Mouse (Mus musculus) urinary bladder, adult 18-20 months (tissue): Measurements from ENCODE around the gene Mvp.

Source experiments
- DNase-seq, 2 experiments: peaks; one replicate each; pipeline ENCODE4 v3.0.0; 2022; ENCODE audit warnings: low spot score in 2 of 2, mixed read lengths in 2 of 2

The Mvp gene

DNA sequence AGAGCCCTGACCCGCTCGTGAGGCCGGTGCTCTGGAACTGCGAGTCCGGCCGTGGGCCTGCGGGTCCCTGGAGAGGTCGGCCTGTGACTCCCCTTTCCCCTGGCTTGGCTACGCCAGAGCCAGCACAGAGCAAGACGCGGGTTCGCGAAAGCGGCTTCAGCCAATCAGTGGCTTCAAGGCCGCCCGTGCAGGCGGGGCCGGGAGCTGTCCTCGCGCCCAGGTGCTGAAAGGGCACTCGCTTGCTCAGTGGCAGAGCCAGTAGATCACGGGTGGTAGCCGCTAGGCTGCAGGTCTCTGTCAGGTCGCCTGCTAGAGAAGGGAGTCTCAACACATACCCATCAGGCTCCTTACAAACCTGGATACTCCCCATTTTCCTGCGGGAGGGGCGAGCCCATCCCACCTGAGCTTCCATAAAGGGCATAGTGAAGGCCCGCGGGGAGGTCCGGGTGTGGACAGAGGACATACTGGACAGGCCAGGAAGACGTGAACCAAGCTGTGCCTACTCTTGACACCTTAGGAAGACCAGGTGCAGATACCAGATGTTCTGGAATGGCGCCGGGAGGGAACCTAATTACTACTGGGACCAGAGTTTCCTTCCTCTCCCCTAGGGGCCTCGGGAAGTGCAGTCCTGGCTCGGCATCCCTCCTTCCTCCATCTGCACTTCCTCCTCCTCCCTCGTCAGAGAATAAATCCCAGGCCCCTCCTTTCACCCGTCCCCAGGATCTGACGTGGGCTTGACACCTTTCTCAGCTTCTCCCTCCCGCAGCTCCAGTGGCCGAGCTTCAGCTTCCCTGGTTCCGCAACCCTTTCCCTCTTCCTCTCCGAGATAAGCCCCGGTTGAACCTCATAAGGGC, 64.4 kb downstream of the Mvp start, which contains the start of gene Sez6l2:
Gene Sez6l2 (plus strand): TSS at position 771 of the 854 bp plus-strand sequence.
- peak; percentile 60 to 88 for DNase-seq

DNA sequence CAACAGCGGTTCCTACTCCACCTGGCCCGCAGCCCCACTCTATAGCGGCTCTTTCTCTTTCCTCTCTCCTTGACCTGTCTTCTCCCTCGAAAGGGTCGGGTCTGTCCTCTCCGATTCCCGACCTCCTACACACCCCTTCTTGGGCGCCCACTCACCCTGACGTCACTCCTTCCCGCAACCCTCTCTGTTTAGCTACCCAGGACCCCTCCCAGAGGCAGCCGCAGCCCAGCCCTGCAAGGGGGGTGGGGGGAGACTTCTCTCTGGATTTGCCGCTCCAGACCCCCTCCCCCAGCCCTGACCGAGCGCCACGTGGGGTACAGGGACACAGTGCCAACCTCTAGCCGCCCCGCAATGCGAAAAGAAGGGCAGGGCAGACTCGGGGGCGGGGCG, 65.0 kb downstream of the Mvp start, which contains the start of gene Asphd1:
Gene Asphd1 (minus strand): TSS at position 180 of the 390 bp plus-strand sequence.
- DNase-seq = no peak

DNA sequence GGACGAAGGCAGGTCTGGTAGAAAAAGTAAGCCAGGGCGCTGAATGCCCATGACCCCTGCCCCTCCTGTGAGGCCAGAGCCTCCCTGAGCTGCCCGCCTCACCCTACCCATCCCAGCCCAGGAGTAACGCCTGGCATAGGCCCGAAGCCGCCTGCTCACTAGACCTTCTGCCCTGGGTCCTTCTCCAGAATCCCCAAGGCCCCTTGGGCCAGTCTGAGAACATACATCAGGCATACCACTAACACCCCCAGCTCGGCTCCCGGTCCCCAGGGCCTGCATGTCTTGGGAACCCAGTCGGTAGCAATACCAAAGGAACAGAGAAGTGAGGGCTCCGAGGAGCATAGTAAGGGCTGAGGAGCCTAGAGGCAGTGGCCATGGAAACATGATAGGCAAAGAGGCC, 65.8 kb downstream of the Mvp start:
- DNase-seq = no peak

DNA sequence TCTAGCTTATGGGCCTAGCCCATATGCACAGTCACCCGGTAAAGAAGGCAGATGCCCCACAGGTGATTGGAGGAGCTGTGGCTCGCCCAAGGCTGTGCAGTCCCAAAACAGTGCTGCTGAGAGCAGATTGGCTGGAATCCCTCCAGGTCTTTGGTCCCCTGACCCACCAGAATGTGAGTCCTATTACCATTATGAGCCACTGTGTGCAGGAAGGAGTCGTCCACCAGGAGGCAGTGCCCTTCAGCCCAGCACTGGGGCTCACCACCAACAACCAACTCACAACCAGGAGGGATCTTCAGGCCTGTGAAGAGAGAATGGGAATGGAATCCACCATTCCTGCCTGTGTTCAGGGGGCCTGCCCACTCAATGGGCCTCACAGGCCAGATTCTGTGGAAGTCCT, 67.9 kb downstream of the Mvp start:
- DNase-seq = no peak

DNA sequence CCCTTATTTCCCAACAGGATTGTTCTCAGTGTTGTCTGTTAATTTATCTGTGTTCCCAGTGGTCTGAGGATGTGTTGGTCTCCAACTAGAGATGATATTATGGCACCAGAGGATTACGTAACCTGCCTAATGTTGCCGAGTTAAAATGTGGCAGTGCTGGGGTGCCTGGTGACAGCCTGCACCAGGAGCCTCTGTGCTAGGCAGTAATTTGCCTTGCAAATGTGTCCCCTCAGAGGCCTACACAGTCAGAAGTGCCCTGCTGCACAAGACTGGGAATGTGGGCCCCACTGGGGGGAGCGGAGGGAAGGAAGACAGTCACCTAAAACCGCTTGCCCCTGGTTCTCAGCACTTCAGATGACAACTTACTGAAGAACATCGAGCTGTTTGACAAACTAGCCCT, 72.6 kb downstream of the Mvp start:
- no peak for DNase-seq

DNA sequence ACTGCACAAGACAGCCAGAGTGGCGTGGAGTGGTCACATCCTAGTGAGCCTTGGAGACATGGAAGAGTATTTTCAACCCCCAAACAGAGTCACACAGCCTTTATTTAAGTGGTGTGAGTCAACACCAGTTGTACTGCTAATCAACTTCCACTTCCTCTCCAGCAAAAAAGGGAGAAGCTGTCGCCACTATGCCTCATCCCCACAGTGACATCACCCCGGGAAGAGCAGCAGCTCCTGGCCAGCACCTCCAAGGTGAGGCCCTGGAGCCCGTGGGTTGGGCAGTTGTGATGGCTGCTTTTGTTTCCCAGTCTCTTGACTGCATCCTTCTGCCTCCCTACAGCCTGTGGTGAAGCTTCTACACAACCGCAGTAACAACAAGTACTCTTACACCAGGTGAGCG, 73.2 kb downstream of the Mvp start:
- no peak for DNase-seq
